Mouse (Mus musculus) Muller cell, postnatal 12 days (primary cell): ENCODE data around the gene Gm2244.
"Not testable (repeated sequence)": the region's sequence is repeated elsewhere in the genome, so short reads cannot be mapped to it uniquely, and the experiment has no call there.

ENCODE experiments used
- DNase-seq: peaks from one replicate; pipeline ENCODE4 v3.0.0-alpha.2; 2015; ENCODE audit errors: inconsistent ontology term

The Gm2244 gene

GRCm38 (mm10) chr14:19549863-19550262, at the start of gene Gm2244:
Gene Gm2244 (minus strand): TSS chr14:19549963.
- DNase-seq = not testable (repeated sequence)

- DNase-seq = peak; percentile 19
Measured at GRCm38 (mm10) chr14:19584804-19585667, 35.3 kb upstream of the Gm2244 start, which contains the start of gene Gm2237. Gene Gm2237 (minus strand): TSS chr14:19585135.
